Mouse (Mus musculus): ENCODE results near the gene Capn11. TPM values are rescaled to one million over a fixed set of nuclear protein-coding genes. Genes with fewer than 3 reads are reported as not detected.

Gene Capn11
- polyA plus RNA-seq, 1 experiment from 2014 or later = 0.12 TPM

- Histone ChIP-seq H3K4me1 (ENCODE audit: control insufficient read depth in 2 of 2, insufficient read depth in 2 of 2, low read length in 2 of 2) (no peaks in the 10 kb centered on the region), H3K27ac (replicated peaks in 1 of 2; ENCODE audit: control insufficient read depth in 1 of 2, insufficient read depth in 1 of 2, low read depth in 2 of 2, low read length in 2 of 2) (no peak overlapping the region), H3K36me3 (ENCODE audit: control insufficient read depth, insufficient read depth, low read length) (no peaks in the 10 kb centered on the region), H3K4me2 (ENCODE audit: low read length) (no peak overlapping the region), H3K9ac (ENCODE audit: low read length) (no peak overlapping the region), H3K27me3 (ENCODE audit: control insufficient read depth, insufficient read depth, low read length) (no peaks in the 10 kb centered on the region), H3K4me3 (ENCODE audit: control insufficient read depth in 1 of 2, insufficient read depth in 1 of 2, low read depth in 1 of 2, low read length in 2 of 2) (no peak overlapping the region), H3K9me3 (ENCODE audit: control insufficient read depth, low read length) (0 out of 2 replicates have a peak, but pooled peaks cover 3% of the 10 kb centered on the region)
- ATAC-seq (ENCODE audit: insufficient number of reproducible peaks, insufficient read depth, low FRiP score, low read depth) = no peak
- 87% methylated on average over 8 of the region's 8 CpGs for WGBS
These were observed 17.1 kb downstream of the Capn11 start for GRCm38 (mm10) chr17:45641981-45642380.

- no peak for ATAC-seq (ENCODE audit: insufficient number of reproducible peaks, insufficient read depth, low FRiP score, low read depth)
These were observed 20.4 kb downstream of the Capn11 start for GRCm38 (mm10) chr17:45638596-45639295.

GRCm38 (mm10) chr17:45634033-45634432, 25.1 kb downstream of the Capn11 start:
- H3K36me3 ChIP-seq (ENCODE audit: control insufficient read depth, insufficient read depth, low read length) = no peaks in the 10 kb centered on the region
- no peak overlapping the region for H3K9ac ChIP-seq (ENCODE audit: low read length)
- H3K4me3 ChIP-seq (ENCODE audit: control insufficient read depth in 1 of 2, insufficient read depth in 1 of 2, low read depth in 1 of 2, low read length in 2 of 2) = no peak overlapping the region
- H3K27me3 ChIP-seq (ENCODE audit: control insufficient read depth, insufficient read depth, low read length) = no peaks in the 10 kb centered on the region
- no peak overlapping the region for H3K27ac ChIP-seq (replicated peaks in 1 of 2; ENCODE audit: control insufficient read depth in 1 of 2, insufficient read depth in 1 of 2, low read depth in 2 of 2, low read length in 2 of 2)
- H3K9me3 ChIP-seq (ENCODE audit: control insufficient read depth, low read length) = no peaks in the 10 kb centered on the region
- H3K4me1 ChIP-seq (ENCODE audit: control insufficient read depth in 2 of 2, insufficient read depth in 2 of 2, low read length in 2 of 2) = peaks cover 10 to 12% of the 10 kb centered on the region in 2 experiments
- 73% methylated on average over 5 of the region's 5 CpGs for WGBS
- H3K4me2 ChIP-seq (ENCODE audit: low read length) = no peak overlapping the region
- ATAC-seq (ENCODE audit: insufficient number of reproducible peaks, insufficient read depth, low FRiP score, low read depth) = no peak

More at GRCm38 (mm10) chr17:45638596-45639295, 20.4 kb downstream of the Capn11 start:
- Histone ChIP-seq H3K9ac (ENCODE audit: low read length) (no peak overlapping the region), H3K27me3 (ENCODE audit: control insufficient read depth, insufficient read depth, low read length) (no peaks in the 10 kb centered on the region), H3K36me3 (ENCODE audit: control insufficient read depth, insufficient read depth, low read length) (no peaks in the 10 kb centered on the region), H3K4me3 (ENCODE audit: control insufficient read depth in 1 of 2, insufficient read depth in 1 of 2, low read depth in 1 of 2, low read length in 2 of 2) (no peak overlapping the region), H3K4me2 (ENCODE audit: low read length) (no peak overlapping the region), H3K9me3 (ENCODE audit: control insufficient read depth, low read length) (no peaks in the 10 kb centered on the region), H3K4me1 (ENCODE audit: control insufficient read depth in 2 of 2, insufficient read depth in 2 of 2, low read length in 2 of 2) (no peaks in the 10 kb centered on the region), H3K27ac (replicated peaks in 1 of 2; ENCODE audit: control insufficient read depth in 1 of 2, insufficient read depth in 1 of 2, low read depth in 2 of 2, low read length in 2 of 2) (no peak overlapping the region)
- WGBS = 74% methylated on average over 16 of the region's 16 CpGs

GRCm38 (mm10) chr17:45631940-45632339, 27.2 kb downstream of the Capn11 start:
- no peak overlapping the region for H3K4me3 ChIP-seq (ENCODE audit: control insufficient read depth in 1 of 2, insufficient read depth in 1 of 2, low read depth in 1 of 2, low read length in 2 of 2)
- H3K4me2 ChIP-seq (ENCODE audit: low read length) = no peak overlapping the region
- H3K9ac ChIP-seq (ENCODE audit: low read length) = no peak overlapping the region
- no peak overlapping the region for H3K27ac ChIP-seq (replicated peaks in 1 of 2; ENCODE audit: control insufficient read depth in 1 of 2, insufficient read depth in 1 of 2, low read depth in 2 of 2, low read length in 2 of 2)
- no peak for ATAC-seq (ENCODE audit: insufficient number of reproducible peaks, insufficient read depth, low FRiP score, low read depth)
- 77% methylated on average over 6 of the region's 6 CpGs for WGBS
- H3K9me3 ChIP-seq (ENCODE audit: control insufficient read depth, low read length) = no peaks in the 10 kb centered on the region
- H3K27me3 ChIP-seq (ENCODE audit: control insufficient read depth, insufficient read depth, low read length) = no peaks in the 10 kb centered on the region
- no peaks in the 10 kb centered on the region for H3K36me3 ChIP-seq (ENCODE audit: control insufficient read depth, insufficient read depth, low read length)
- peaks cover 10 to 14% of the 10 kb centered on the region in 2 experiments for H3K4me1 ChIP-seq (ENCODE audit: control insufficient read depth in 2 of 2, insufficient read depth in 2 of 2, low read length in 2 of 2)

GRCm38 (mm10) chr17:45630992-45631391, 28.1 kb downstream of the Capn11 start:
- Histone ChIP-seq H3K4me3 (ENCODE audit: control insufficient read depth in 1 of 2, insufficient read depth in 1 of 2, low read depth in 1 of 2, low read length in 2 of 2) (no peak overlapping the region), H3K9me3 (ENCODE audit: control insufficient read depth, low read length) (no peaks in the 10 kb centered on the region), H3K27me3 (ENCODE audit: control insufficient read depth, insufficient read depth, low read length) (no peaks in the 10 kb centered on the region), H3K4me1 (ENCODE audit: control insufficient read depth in 2 of 2, insufficient read depth in 2 of 2, low read length in 2 of 2) (peaks cover 10 to 14% of the 10 kb centered on the region in 2 experiments), H3K27ac (replicated peaks in 1 of 2; ENCODE audit: control insufficient read depth in 1 of 2, insufficient read depth in 1 of 2, low read depth in 2 of 2, low read length in 2 of 2) (no peak overlapping the region), H3K9ac (ENCODE audit: low read length) (no peak overlapping the region), H3K4me2 (ENCODE audit: low read length) (no peak overlapping the region), H3K36me3 (ENCODE audit: control insufficient read depth, insufficient read depth, low read length) (no peaks in the 10 kb centered on the region)
- ATAC-seq (ENCODE audit: insufficient number of reproducible peaks, insufficient read depth, low FRiP score, low read depth) = no peak
- WGBS = 54% methylated on average over 3 of the region's 3 CpGs

- Histone ChIP-seq H3K4me1 (ENCODE audit: control insufficient read depth in 2 of 2, insufficient read depth in 2 of 2, low read length in 2 of 2) (peaks cover 10 to 14% of the 10 kb centered on the region in 2 experiments), H3K9ac (ENCODE audit: low read length) (peak overlapping the region; percentile 73), H3K9me3 (ENCODE audit: control insufficient read depth, low read length) (no peaks in the 10 kb centered on the region), H3K4me2 (ENCODE audit: low read length) (peak overlapping the region; percentile 83), H3K4me3 (ENCODE audit: control insufficient read depth in 1 of 2, insufficient read depth in 1 of 2, low read depth in 1 of 2, low read length in 2 of 2) (peak overlapping the region; percentile 42 to 45), H3K36me3 (ENCODE audit: control insufficient read depth, insufficient read depth, low read length) (no peaks in the 10 kb centered on the region), H3K27me3 (ENCODE audit: control insufficient read depth, insufficient read depth, low read length) (no peaks in the 10 kb centered on the region), H3K27ac (replicated peaks in 1 of 2; ENCODE audit: control insufficient read depth in 1 of 2, insufficient read depth in 1 of 2, low read depth in 2 of 2, low read length in 2 of 2) (peak overlapping the region; percentile 50 to 69)
- ATAC-seq (ENCODE audit: insufficient number of reproducible peaks, insufficient read depth, low FRiP score, low read depth) = peak; percentile 72
- 3% methylated on average over 34 of the region's 34 CpGs for WGBS
These were observed 29.0 kb downstream of the Capn11 start for GRCm38 (mm10) chr17:45629861-45630694.

GRCm38 (mm10) chr17:45628885-45629855, 30.0 kb downstream of the Capn11 start:
- peak overlapping the region; percentile 83 for H3K4me2 ChIP-seq (ENCODE audit: low read length)
- peaks cover 10 to 14% of the 10 kb centered on the region in 2 experiments for H3K4me1 ChIP-seq (ENCODE audit: control insufficient read depth in 2 of 2, insufficient read depth in 2 of 2, low read length in 2 of 2)
- no peaks in the 10 kb centered on the region for H3K36me3 ChIP-seq (ENCODE audit: control insufficient read depth, insufficient read depth, low read length)
- H3K4me3 ChIP-seq (ENCODE audit: control insufficient read depth in 1 of 2, insufficient read depth in 1 of 2, low read depth in 1 of 2, low read length in 2 of 2) = no peak overlapping the region
- peak overlapping the region; percentile 50 to 69 for H3K27ac ChIP-seq (replicated peaks in 1 of 2; ENCODE audit: control insufficient read depth in 1 of 2, insufficient read depth in 1 of 2, low read depth in 2 of 2, low read length in 2 of 2)
- H3K27me3 ChIP-seq (ENCODE audit: control insufficient read depth, insufficient read depth, low read length) = no peaks in the 10 kb centered on the region
- H3K9ac ChIP-seq (ENCODE audit: low read length) = peak overlapping the region; percentile 73; the same call in 1 of the 2 replicates
- 45% methylated on average over 13 of the region's 13 CpGs for WGBS
- peak; percentile 36; the same call in 1 of the 2 replicates for ATAC-seq (ENCODE audit: insufficient number of reproducible peaks, insufficient read depth, low FRiP score, low read depth)
- no peaks in the 10 kb centered on the region for H3K9me3 ChIP-seq (ENCODE audit: control insufficient read depth, low read length)

Data from heart, embryonic 14.5 days (tissue).